Mouse (Mus musculus): ENCODE measurements around the gene Clec18a. TPM values are rescaled to one million over a fixed set of nuclear protein-coding genes. Genes with fewer than 3 reads are reported as not detected.

Gene Clec18a
- polyA plus RNA-seq, 1 experiment from 2014 or later = 1.1 TPM

- peaks cover 13% of the 10 kb centered on the region for H3K4me1 ChIP-seq
- ATAC-seq (ENCODE audit: low FRiP score) = no peak
- no peaks in the 10 kb centered on the region for H3K27me3 ChIP-seq
- no peaks in the 10 kb centered on the region for H3K9me3 ChIP-seq (replicated peaks)
- WGBS = 93% methylated on average over 12 of the region's 12 CpGs
- H3K36me3 ChIP-seq = peaks cover 79% of the 10 kb centered on the region
- H3K4me2 ChIP-seq (replicated peaks) = no peak overlapping the region
- H3K9ac ChIP-seq = no peak overlapping the region
- H3K4me3 ChIP-seq = no peak overlapping the region
- H3K27ac ChIP-seq = no peak overlapping the region
Observed at GRCm38 (mm10) chr8:111053827-111054518, 38.3 kb downstream of the Clec18a start.

GRCm38 (mm10) chr8:111049106-111049505, 43.1 kb downstream of the Clec18a start:
- no peaks in the 10 kb centered on the region for H3K9me3 ChIP-seq (replicated peaks)
- H3K27me3 ChIP-seq = no peaks in the 10 kb centered on the region
- H3K27ac ChIP-seq = no peak overlapping the region
- no peak for ATAC-seq (ENCODE audit: low FRiP score)
- no peak overlapping the region for H3K9ac ChIP-seq
- H3K36me3 ChIP-seq = peaks cover 98% of the 10 kb centered on the region
- no peak overlapping the region for H3K4me3 ChIP-seq
- no peaks in the 10 kb centered on the region for H3K4me1 ChIP-seq
- no peak overlapping the region for H3K4me2 ChIP-seq (replicated peaks)
- 95% methylated on average over 7 of the region's 7 CpGs for WGBS

- Histone ChIP-seq H3K27me3 (no peaks in the 10 kb centered on the region), H3K9ac (no peak overlapping the region), H3K36me3 (peaks cover 98% of the 10 kb centered on the region), H3K9me3 (replicated peaks) (no peaks in the 10 kb centered on the region), H3K4me1 (no peaks in the 10 kb centered on the region), H3K4me2 (replicated peaks) (no peak overlapping the region), H3K27ac (no peak overlapping the region), H3K4me3 (no peak overlapping the region)
- WGBS = 94% methylated on average over 2 of the region's 2 CpGs
- ATAC-seq (ENCODE audit: low FRiP score) = no peak
Observed at GRCm38 (mm10) chr8:111048694-111049093, 43.5 kb downstream of the Clec18a start.

GRCm38 (mm10) chr8:111044003-111044734, 48.1 kb downstream of the Clec18a start:
- Histone ChIP-seq H3K4me2 (replicated peaks) (no peak overlapping the region), H3K9me3 (replicated peaks) (no peaks in the 10 kb centered on the region), H3K4me1 (no peaks in the 10 kb centered on the region), H3K27me3 (no peaks in the 10 kb centered on the region), H3K4me3 (no peak overlapping the region), H3K9ac (no peak overlapping the region), H3K36me3 (peaks cover 95% of the 10 kb centered on the region), H3K27ac (no peak overlapping the region)
- no peak for ATAC-seq (ENCODE audit: low FRiP score)
- WGBS = 50% methylated on average over 2 of the region's 2 CpGs

- H3K9ac ChIP-seq = no peak overlapping the region
- no peaks in the 10 kb centered on the region for H3K27me3 ChIP-seq
- ATAC-seq (ENCODE audit: low FRiP score) = no peak
- H3K36me3 ChIP-seq = peaks cover 94% of the 10 kb centered on the region
- no peak overlapping the region for H3K4me3 ChIP-seq
- 96% methylated on average over 19 of the region's 19 CpGs for WGBS
- H3K4me2 ChIP-seq (replicated peaks) = no peak overlapping the region
- no peak overlapping the region for H3K27ac ChIP-seq
- H3K9me3 ChIP-seq (replicated peaks) = no peaks in the 10 kb centered on the region
- no peaks in the 10 kb centered on the region for H3K4me1 ChIP-seq
Observed at GRCm38 (mm10) chr8:111042546-111042945, 49.7 kb downstream of the Clec18a start.

GRCm38 (mm10) chr8:111036591-111036990, 55.6 kb downstream of the Clec18a start:
- WGBS = 95% methylated on average over 15 of the region's 15 CpGs

GRCm38 (mm10) chr8:111034276-111034675, 58.0 kb downstream of the Clec18a start:
- ATAC-seq (ENCODE audit: low FRiP score) = peak; percentile 59

More at GRCm38 (mm10) chr8:111036591-111036990, 55.6 kb downstream of the Clec18a start:
- H3K9ac ChIP-seq = no peak overlapping the region
- no peak for ATAC-seq (ENCODE audit: low FRiP score)
- H3K27me3 ChIP-seq = peaks cover 4% of the 10 kb centered on the region; the same call in 1 of the 2 replicates
- H3K27ac ChIP-seq = no peak overlapping the region
- peaks cover 41% of the 10 kb centered on the region for H3K36me3 ChIP-seq
- no peak overlapping the region for H3K4me3 ChIP-seq
- H3K9me3 ChIP-seq (replicated peaks) = no peaks in the 10 kb centered on the region
- peaks cover 15% of the 10 kb centered on the region for H3K4me1 ChIP-seq
- H3K4me2 ChIP-seq (replicated peaks) = no peak overlapping the region

GRCm38 (mm10) chr8:111033482-111034215, 58.6 kb downstream of the Clec18a start:
- H3K4me3 ChIP-seq = peak overlapping the region; percentile 82
- H3K27ac ChIP-seq = peak overlapping the region; percentile 91
- H3K9ac ChIP-seq = peak overlapping the region; percentile 82
- H3K4me2 ChIP-seq (replicated peaks) = peak overlapping the region; percentile 75
- peaks cover 15% of the 10 kb centered on the region for H3K36me3 ChIP-seq
- 7% methylated on average over 37 of the region's 37 CpGs for WGBS
- H3K27me3 ChIP-seq = peaks cover 10% of the 10 kb centered on the region; the same call in 1 of the 2 replicates
- ATAC-seq (ENCODE audit: low FRiP score) = peak; percentile 99
- peaks cover 15% of the 10 kb centered on the region for H3K4me1 ChIP-seq
- H3K9me3 ChIP-seq (replicated peaks) = no peaks in the 10 kb centered on the region

More at GRCm38 (mm10) chr8:111034276-111034675, 58.0 kb downstream of the Clec18a start:
- Histone ChIP-seq H3K4me2 (replicated peaks) (peak overlapping the region; percentile 75), H3K9me3 (replicated peaks) (no peaks in the 10 kb centered on the region), H3K36me3 (peaks cover 21% of the 10 kb centered on the region), H3K27ac (peak overlapping the region; percentile 91), H3K9ac (peak overlapping the region; percentile 82), H3K4me3 (peak overlapping the region; percentile 82), H3K27me3 (peaks cover 10% of the 10 kb centered on the region; the same call in 1 of the 2 replicates), H3K4me1 (peaks cover 15% of the 10 kb centered on the region)
- WGBS = 25% methylated on average over 12 of the region's 12 CpGs

GRCm38 (mm10) chr8:111032916-111033315, 59.3 kb downstream of the Clec18a start, which contains the start of gene Aars:
Aars (plus strand) TSS chr8:111033144.
- H3K27ac ChIP-seq = peak within 1 kb of the TSS; percentile 91
- peaks cover 10% of the 10 kb centered on the region; the same call in 1 of the 2 replicates for H3K27me3 ChIP-seq
- peak within 1 kb of the TSS; percentile 82 for H3K4me3 ChIP-seq
- peak within 1 kb of the TSS; percentile 82 for H3K9ac ChIP-seq
- peak within 1 kb of the TSS; percentile 75 for H3K4me2 ChIP-seq (replicated peaks)
- H3K36me3 ChIP-seq = peaks cover 9% of the 10 kb centered on the region
- 95% methylated on average over 7 of the region's 7 CpGs for WGBS
- no peaks in the 10 kb centered on the region for H3K9me3 ChIP-seq (replicated peaks)
- peaks cover 15% of the 10 kb centered on the region for H3K4me1 ChIP-seq
- ATAC-seq (ENCODE audit: low FRiP score) = no peak

GRCm38 (mm10) chr8:111031572-111031971, 60.7 kb downstream of the Clec18a start, which contains the start of gene Ddx19b:
Ddx19b (minus strand) TSS chr8:111031751.
- Histone ChIP-seq H3K4me3 (no peak within 1 kb of the TSS), H3K36me3 (no peaks in the 10 kb centered on the region), H3K4me1 (peaks cover 18% of the 10 kb centered on the region), H3K27me3 (peaks cover 10% of the 10 kb centered on the region; the same call in 1 of the 2 replicates), H3K9me3 (replicated peaks) (no peaks in the 10 kb centered on the region), H3K27ac (no peak within 1 kb of the TSS), H3K9ac (no peak within 1 kb of the TSS), H3K4me2 (replicated peaks) (no peak within 1 kb of the TSS)
- ATAC-seq (ENCODE audit: low FRiP score) = no peak
- 94% methylated on average over 19 of the region's 19 CpGs for WGBS

GRCm38 (mm10) chr8:111030045-111030444, 62.2 kb downstream of the Clec18a start:
- H3K27ac ChIP-seq = no peak overlapping the region
- H3K4me3 ChIP-seq = no peak overlapping the region
- WGBS = 83% methylated on average over 6 of the region's 6 CpGs
- no peaks in the 10 kb centered on the region for H3K9me3 ChIP-seq (replicated peaks)
- ATAC-seq (ENCODE audit: low FRiP score) = no peak
- H3K4me1 ChIP-seq = peaks cover 12% of the 10 kb centered on the region
- peaks cover 10% of the 10 kb centered on the region; the same call in 1 of the 2 replicates for H3K27me3 ChIP-seq
- H3K9ac ChIP-seq = no peak overlapping the region
- no peak overlapping the region for H3K4me2 ChIP-seq (replicated peaks)
- H3K36me3 ChIP-seq = no peaks in the 10 kb centered on the region

GRCm38 (mm10) chr8:111029589-111029988, 62.6 kb downstream of the Clec18a start:
- no peak overlapping the region for H3K9ac ChIP-seq
- WGBS = 65% methylated on average over 4 of the region's 4 CpGs
- ATAC-seq (ENCODE audit: low FRiP score) = no peak

More at GRCm38 (mm10) chr8:111029589-111029988, 62.6 kb downstream of the Clec18a start:
- Histone ChIP-seq H3K9me3 (replicated peaks) (no peaks in the 10 kb centered on the region), H3K27ac (no peak overlapping the region), H3K4me3 (no peak overlapping the region), H3K4me1 (peaks cover 7% of the 10 kb centered on the region), H3K36me3 (no peaks in the 10 kb centered on the region), H3K27me3 (peaks cover 10% of the 10 kb centered on the region; the same call in 1 of the 2 replicates), H3K4me2 (replicated peaks) (no peak overlapping the region)

Data from hindbrain, embryonic 12.5 days (tissue).